Mouse (Mus musculus) erythroblast, embryonic 14.5 days (primary cell): ENCODE results near the gene Gm13089. TPM values are rescaled to one million over a fixed set of nuclear protein-coding genes. Genes with fewer than 3 reads are reported as not detected.
"Not testable (repeated sequence)": the region's sequence is repeated elsewhere in the genome, so short reads cannot be mapped to it uniquely, and the experiment has no call there.

Experiments
- H3K27me3 ChIP-seq: 2 replicates; pipeline ENCODE4 v1.6.1; 2012; ENCODE audit warnings: inconsistent platforms; ENCODE audit not compliant: control insufficient read depth
- H3K36me3 ChIP-seq: 2 replicates; pipeline ENCODE4 v1.6.1; 2012; ENCODE audit warnings: mild to moderate bottlenecking, inconsistent platforms; ENCODE audit not compliant: control insufficient read depth
- H3K4me1 ChIP-seq: 2 replicates; pipeline ENCODE4 v1.6.1; 2012; ENCODE audit warnings: inconsistent platforms; ENCODE audit not compliant: control insufficient read depth
- H3K4me3 ChIP-seq: replicated peaks from 2 replicates; pipeline ENCODE3; 2012; ENCODE audit warnings: moderate library complexity, mild to moderate bottlenecking, inconsistent platforms
- H3K9me3 ChIP-seq: 2 replicates; pipeline ENCODE4 v1.6.1; 2012; ENCODE audit warnings: low read length, inconsistent platforms, mixed read lengths; ENCODE audit not compliant: control insufficient read depth
- GATA1 ChIP-seq: IDR thresholded peaks from 2 replicates; pipeline ENCODE4 v1.6.1; 2012; ENCODE audit warnings: low read length, inconsistent platforms, mixed read lengths
- TAL1 ChIP-seq: IDR thresholded peaks from 3 replicates; pipeline ENCODE4 v1.6.1; 2012; ENCODE audit warnings: low read length, inconsistent platforms, mixed read lengths
- polyA plus RNA-seq: library from polyadenylated mRNA; stranded (reverse); fragments of >175 nt; gene quantifications from 2 replicates; pipeline ENCODE4 v1.2.3, GENCODE M21; 2012

The Gm13089 gene
- not detected in 2 replicates for polyA plus RNA-seq

- TF ChIP-seq TAL1 (no peak), GATA1 (no peak)
- Histone ChIP-seq H3K4me3 (no peak within 1 kb of the TSS), H3K27me3 (no peaks in the 10 kb centered on the region), H3K4me1 (no peaks in the 10 kb centered on the region), H3K9me3 (peaks cover 18% of the 10 kb centered on the region), H3K36me3 (no peaks in the 10 kb centered on the region)
These were observed at the start of gene Gm13089 for GRCm38 (mm10) chr4:143702611-143703010. Gene Gm13089, minus strand, starts transcription at chr4:143702711.

GRCm38 (mm10) chr4:143719155-143719554, 16.6 kb upstream of the Gm13089 start, which contains the start of gene Gm13078:
Gene Gm13078, plus strand, starts transcription at chr4:143719455.
- Histone ChIP-seq H3K9me3 (peaks cover 4% of the 10 kb centered on the region), H3K4me3 (no peak within 1 kb of the TSS), H3K27me3 (no peaks in the 10 kb centered on the region), H3K36me3 (no peaks in the 10 kb centered on the region), H3K4me1 (no peaks in the 10 kb centered on the region)
- TF ChIP-seq GATA1 (no peak), TAL1 (no peak)

GRCm38 (mm10) chr4:143657146-143657545, 45.4 kb downstream of the Gm13089 start, which contains the start of gene Gm13088:
Gene Gm13088, minus strand, starts transcription at chr4:143657246.
- H3K9me3 ChIP-seq, H3K4me1 ChIP-seq, H3K36me3 ChIP-seq, H3K4me3 ChIP-seq, H3K27me3 ChIP-seq: not testable (repeated sequence)

Other genes starting within 250 kb of the Gm13089 start
- gene Gm13043, start 191.4 kb downstream of the Gm13089 start, polyA plus RNA-seq: not detected in 2 replicates
- not detected in 2 replicates for gene Gm13040, start 166.8 kb downstream of the Gm13089 start, polyA plus RNA-seq
- not detected in 2 replicates for gene BC080695, start 151.0 kb downstream of the Gm13089 start, polyA plus RNA-seq
- not detected in 2 replicates for gene Gm13057, start 151.0 kb downstream of the Gm13089 start, polyA plus RNA-seq
- not detected in 2 replicates for gene Gm13083, start 87.7 kb downstream of the Gm13089 start, polyA plus RNA-seq
- gene Gm13088, start 45.5 kb downstream of the Gm13089 start, polyA plus RNA-seq: not detected in 2 replicates
- gene Gm13078, start 16.7 kb upstream of the Gm13089 start, polyA plus RNA-seq: not detected in 2 replicates
- not detected in 2 replicates for gene Gm13023, start 86.6 kb upstream of the Gm13089 start, polyA plus RNA-seq
- not detected in 2 replicates for gene Gm13084, start 113.4 kb upstream of the Gm13089 start, polyA plus RNA-seq
- 0.05 TPM in 1 of 2 replicates, not detected in the other for gene Gm13103, start 143.8 kb upstream of the Gm13089 start, polyA plus RNA-seq
- gene Pramef6, start 197.7 kb upstream of the Gm13089 start, polyA plus RNA-seq: not detected in 2 replicates
- not detected in 2 replicates for gene Pramef25, start 248.3 kb upstream of the Gm13089 start, polyA plus RNA-seq